Mouse (Mus musculus) testis, adult 2 months (tissue): Measurements from ENCODE around the gene Cdh8. TPM values are rescaled to one million over a fixed set of nuclear protein-coding genes. Genes with fewer than 3 reads are reported as not detected.

Experiments used
- H3K27ac ChIP-seq: fragments of 200-500 bp; 2 replicates; pipeline ENCODE4 v1.5.1; 2012; ENCODE audit warnings: low read depth, low read length; ENCODE audit not compliant: control insufficient read depth, insufficient read depth
- H3K27me3 ChIP-seq: fragments of 200-500 bp; 2 replicates; pipeline ENCODE4 v1.6.1; 2012; ENCODE audit warnings: mild to moderate bottlenecking, low read length, moderate library complexity; ENCODE audit not compliant: control insufficient read depth, insufficient read depth
- H3K36me3 ChIP-seq: fragments of 200-500 bp; 2 replicates; pipeline ENCODE4 v1.6.1; 2012; ENCODE audit warnings: mild to moderate bottlenecking, low read length; ENCODE audit not compliant: control insufficient read depth, insufficient read depth
- H3K4me1 ChIP-seq: fragments of 200-500 bp; 2 replicates; pipeline ENCODE4 v1.6.1; 2012; ENCODE audit warnings: low read length; ENCODE audit not compliant: control insufficient read depth, insufficient read depth
- H3K4me3 ChIP-seq: fragments of 200-500 bp; 2 replicates; pipeline ENCODE4 v1.5.1; 2012; ENCODE audit warnings: low read depth, mild to moderate bottlenecking, low read length, moderate library complexity, mixed read lengths; ENCODE audit not compliant: control insufficient read depth
- CTCF ChIP-seq: fragments of 200-500 bp; IDR thresholded peaks from 2 replicates; pipeline ENCODE4 v1.5.1; 2012; ENCODE audit warnings: low read depth, mild to moderate bottlenecking, inconsistent platforms, low read length, moderate library complexity; ENCODE audit not compliant: control insufficient read depth, insufficient read depth, insufficient replicate concordance
- POLR2A ChIP-seq: fragments of 200-500 bp; IDR thresholded peaks from 2 replicates; pipeline ENCODE4 v1.6.1; 2012; ENCODE audit warnings: low read depth, mild to moderate bottlenecking, inconsistent platforms, low read length, moderate library complexity; ENCODE audit not compliant: control insufficient read depth
- polyA plus RNA-seq: library from polyadenylated mRNA; depleted of rRNA; stranded (reverse); fragments of >200 nt; gene quantifications from 2 replicates; pipeline ENCODE4 v1.2.3, GENCODE M21; 2012; rRNA removed

Cdh8 gene
- not detected in 2 replicates for polyA plus RNA-seq

DNA sequence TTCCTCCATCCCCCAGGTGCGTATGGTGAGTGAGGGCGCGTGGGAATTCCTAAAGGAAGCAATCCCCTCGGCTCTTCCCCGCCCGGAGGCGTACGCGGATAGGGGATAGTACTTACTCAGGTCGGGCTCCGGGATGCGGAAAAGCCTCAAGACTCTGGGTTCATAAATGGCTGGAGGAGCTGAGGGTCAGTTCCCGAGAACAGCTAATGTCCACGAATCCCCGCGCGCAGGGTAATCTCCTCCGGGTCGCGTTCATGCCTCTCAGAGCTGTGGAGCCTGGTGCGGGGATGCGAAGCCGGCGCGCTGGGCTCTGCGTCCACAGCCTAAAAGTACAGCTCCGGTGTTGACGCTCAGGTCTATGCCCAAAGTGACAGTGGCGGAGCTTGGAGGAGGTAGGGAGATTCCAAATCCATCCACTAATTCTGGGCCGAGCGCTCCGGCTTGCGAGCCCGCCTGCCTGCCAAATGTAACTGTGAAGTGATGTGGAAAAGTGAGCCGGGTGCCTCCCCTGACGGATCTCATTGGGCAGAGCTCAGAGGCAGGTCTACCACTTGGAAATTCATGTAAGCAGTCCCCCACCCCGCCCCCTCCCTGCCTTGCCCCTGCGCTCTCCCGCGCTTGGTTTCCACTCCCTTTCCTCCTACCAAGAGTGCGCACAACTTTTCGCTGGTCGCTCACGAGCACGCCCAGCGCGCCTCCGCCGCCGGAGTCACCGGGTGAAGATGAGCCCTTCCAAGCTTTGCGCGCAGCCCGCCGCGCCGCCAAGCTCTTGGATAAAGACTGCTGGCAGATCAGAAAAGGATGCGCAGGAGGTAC is at the start of gene Cdh8:
Gene Cdh8 (minus strand): TSS at position 506 of the 816 bp plus-strand sequence.
- Histone ChIP-seq H3K27me3 (no peaks in the 10 kb centered on the region), H3K27ac (no peak within 1 kb of the TSS)

DNA sequence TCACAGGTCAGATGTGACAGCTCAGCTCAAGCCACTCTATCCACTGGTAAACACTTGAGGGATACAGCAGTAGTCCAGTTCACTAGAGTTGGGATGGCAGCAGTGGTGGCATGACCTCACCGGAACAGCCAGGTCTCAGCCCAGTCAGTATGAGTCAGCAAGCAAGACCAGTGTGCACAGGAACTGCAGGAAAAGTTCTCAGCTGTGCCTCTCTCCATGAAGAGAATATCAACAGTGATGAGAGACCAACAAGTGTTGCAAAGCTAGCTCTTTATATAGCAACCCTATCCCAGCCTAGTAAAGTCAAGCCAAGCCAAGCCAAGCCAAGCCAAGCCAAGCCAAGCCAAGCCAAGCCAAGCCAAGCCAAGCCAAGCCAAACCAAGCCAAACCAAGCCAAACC is 30.2 kb upstream of the Cdh8 start:
- H3K36me3 ChIP-seq, result no peaks in the 10 kb centered on the region
- no peak overlapping the region for H3K4me3 ChIP-seq
- H3K27ac ChIP-seq, result no peak overlapping the region
- no peaks in the 10 kb centered on the region for H3K4me1 ChIP-seq
- H3K27me3 ChIP-seq, result no peaks in the 10 kb centered on the region
- TF ChIP-seq POLR2A (no peak), CTCF (no peak)

More for the DNA sequence above, at the start of gene Cdh8:
- Histone ChIP-seq H3K36me3 (no peaks in the 10 kb centered on the region), H3K4me3 (peak within 1 kb of the TSS; percentile 14), H3K4me1 (peaks cover 2% of the 10 kb centered on the region; the same call in 1 of the 2 replicates)
- TF ChIP-seq POLR2A, result no peak

DNA sequence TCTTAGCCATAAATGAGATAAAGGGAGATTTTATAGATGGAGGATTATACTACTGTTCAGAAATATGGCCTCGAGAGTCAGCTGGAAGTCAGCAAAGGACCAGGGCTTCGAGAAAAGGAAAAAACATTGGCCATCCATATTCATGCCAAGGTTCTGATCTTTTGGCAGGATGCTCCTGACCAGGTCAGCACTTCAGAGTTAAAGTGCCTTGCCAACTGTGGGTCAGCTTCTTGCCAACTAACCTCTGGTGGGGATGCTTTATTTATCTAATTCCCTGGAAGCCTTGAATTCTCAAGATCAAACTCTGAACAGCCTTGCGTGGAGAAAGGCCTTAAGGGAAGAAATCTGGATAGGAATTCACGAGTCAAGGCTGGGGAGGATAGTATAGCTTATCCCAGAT is 9.6 kb upstream of the Cdh8 start:
- no peaks in the 10 kb centered on the region for H3K36me3 ChIP-seq
- no peaks in the 10 kb centered on the region for H3K27me3 ChIP-seq
- H3K4me3 ChIP-seq, result no peak overlapping the region
- H3K4me1 ChIP-seq, result no peaks in the 10 kb centered on the region
- no peak overlapping the region for H3K27ac ChIP-seq
- TF ChIP-seq POLR2A (no peak), CTCF (no peak)

DNA sequence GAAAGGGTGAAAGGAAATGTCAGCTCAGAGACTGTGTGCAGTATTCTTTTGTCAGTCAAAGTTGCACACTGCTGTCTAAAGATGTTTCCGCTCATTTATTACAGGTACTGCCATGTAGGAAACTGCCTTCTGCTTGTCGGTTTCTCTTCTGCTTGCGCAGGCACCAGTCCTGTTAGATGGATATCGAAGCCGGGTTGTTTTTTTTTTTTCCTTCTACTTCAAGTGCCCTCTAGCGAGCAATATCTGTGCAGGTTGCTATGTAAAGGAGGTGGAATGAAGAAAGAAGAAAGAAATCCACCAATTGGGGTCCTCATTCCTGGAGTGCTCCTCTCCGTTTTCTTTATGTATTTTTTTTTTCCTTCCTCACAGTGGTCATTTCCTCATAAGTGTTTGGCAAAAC is 5.2 kb upstream of the Cdh8 start:
- no peaks in the 10 kb centered on the region for H3K36me3 ChIP-seq
- no peaks in the 10 kb centered on the region for H3K27me3 ChIP-seq
- TF ChIP-seq CTCF, result no peak
- no peak for TF ChIP-seq POLR2A
- no peak overlapping the region for H3K27ac ChIP-seq
- H3K4me1 ChIP-seq, result no peaks in the 10 kb centered on the region; the same call in 1 of the 2 replicates
- H3K4me3 ChIP-seq, result no peak overlapping the region

DNA sequence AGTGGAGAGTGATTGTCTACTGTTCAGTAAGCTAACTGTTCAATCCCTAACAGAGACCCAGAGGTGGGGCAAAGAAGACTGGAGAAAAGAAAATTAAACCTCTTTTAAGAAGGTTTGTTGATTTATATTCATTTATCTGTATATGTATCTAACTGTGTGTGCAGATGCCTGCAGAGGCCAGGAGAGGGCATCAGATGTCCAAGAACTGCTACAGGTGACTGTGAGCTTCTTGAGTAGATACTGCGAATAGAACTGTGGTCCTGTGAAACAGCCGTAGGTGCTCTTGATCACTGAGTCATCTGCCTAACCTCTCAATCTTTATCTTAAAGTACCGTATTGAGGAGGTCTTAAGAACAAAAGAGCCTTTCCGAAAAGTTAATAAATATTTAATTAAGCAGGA is 3.5 kb upstream of the Cdh8 start:
- H3K36me3 ChIP-seq, result no peaks in the 10 kb centered on the region
- no peaks in the 10 kb centered on the region for H3K27me3 ChIP-seq
- H3K27ac ChIP-seq, result no peak overlapping the region
- peaks cover 2% of the 10 kb centered on the region; the same call in 1 of the 2 replicates for H3K4me1 ChIP-seq
- no peak overlapping the region for H3K4me3 ChIP-seq
- TF ChIP-seq CTCF (no peak), POLR2A (no peak)

DNA sequence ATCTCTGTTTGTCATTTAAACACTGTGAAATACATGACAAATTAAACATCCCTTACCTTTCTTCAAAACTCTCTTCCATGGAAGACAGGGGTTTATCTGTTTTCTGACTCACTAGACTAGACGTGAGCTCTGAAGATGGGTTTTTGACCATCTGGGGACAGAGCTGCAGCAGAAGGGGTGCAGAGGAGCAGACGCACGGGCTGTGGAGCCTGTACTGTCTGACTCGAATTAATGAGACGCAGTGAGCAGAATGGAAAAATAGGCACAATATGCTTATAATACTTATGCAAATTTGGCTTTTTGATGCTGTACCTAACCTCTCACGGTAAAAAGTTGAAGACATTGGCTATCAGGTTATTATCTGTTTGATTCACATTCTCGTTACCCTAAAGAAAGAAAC is 1.2 kb upstream of the Cdh8 start:
- TF ChIP-seq CTCF (no peak), POLR2A (no peak)
- Histone ChIP-seq H3K4me1 (peaks cover 2% of the 10 kb centered on the region; the same call in 1 of the 2 replicates), H3K36me3 (no peaks in the 10 kb centered on the region), H3K27me3 (no peaks in the 10 kb centered on the region), H3K4me3 (no peak overlapping the region), H3K27ac (no peak overlapping the region)

DNA sequence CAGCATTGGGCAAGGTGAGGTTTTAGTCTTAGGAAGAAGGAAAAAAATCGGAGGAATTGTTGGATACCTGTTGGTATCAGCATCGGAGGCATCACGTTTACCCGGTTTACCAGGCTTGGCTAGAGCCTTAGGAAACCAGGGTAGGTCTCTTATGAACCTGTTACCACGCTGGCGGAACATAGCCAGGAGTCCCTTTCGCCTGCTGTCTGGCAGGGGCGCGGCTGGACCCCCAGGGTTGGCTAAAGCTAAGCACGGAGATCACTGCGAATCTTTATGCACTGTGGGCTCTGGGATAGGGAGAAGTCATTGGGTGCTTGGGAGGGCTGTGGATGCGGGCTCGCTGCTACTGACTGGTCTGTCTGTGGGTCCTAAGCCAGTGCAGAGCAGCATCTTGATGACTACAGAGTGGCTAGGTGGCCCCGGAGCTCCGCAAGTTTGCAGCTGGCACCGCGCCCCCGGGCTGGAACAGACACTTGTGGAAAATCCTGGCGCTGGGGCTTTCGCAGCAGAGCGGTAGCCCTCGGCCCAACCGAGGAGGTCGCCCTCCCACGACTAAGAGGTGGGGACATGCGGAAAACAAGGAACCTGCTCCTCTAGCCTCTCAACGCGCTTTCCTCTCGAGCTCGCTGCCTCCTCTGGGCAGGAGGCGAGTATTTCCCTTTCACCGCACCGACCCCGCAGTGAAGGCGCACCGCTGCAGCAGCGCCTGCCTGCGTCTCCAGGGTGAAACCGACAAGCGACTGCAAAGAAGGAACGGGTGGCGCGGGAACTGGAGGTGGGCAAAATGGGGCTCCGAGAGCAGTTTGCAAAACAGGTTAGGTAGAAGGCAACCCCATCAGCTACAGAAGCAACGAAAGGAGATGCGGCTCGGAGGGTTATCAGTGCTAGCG is 950 bp downstream of the Cdh8 start:
- no peak for TF ChIP-seq POLR2A
- TF ChIP-seq CTCF, result no peak
- Histone ChIP-seq H3K4me1 (peaks cover 2% of the 10 kb centered on the region; the same call in 1 of the 2 replicates), H3K27ac (no peak overlapping the region), H3K4me3 (no peak overlapping the region; the same call in 1 of the 2 replicates), H3K36me3 (no peaks in the 10 kb centered on the region), H3K27me3 (no peaks in the 10 kb centered on the region)
